Mouse (Mus musculus): ENCODE data around the gene Rtn2.

Gene Rtn2

DNA sequence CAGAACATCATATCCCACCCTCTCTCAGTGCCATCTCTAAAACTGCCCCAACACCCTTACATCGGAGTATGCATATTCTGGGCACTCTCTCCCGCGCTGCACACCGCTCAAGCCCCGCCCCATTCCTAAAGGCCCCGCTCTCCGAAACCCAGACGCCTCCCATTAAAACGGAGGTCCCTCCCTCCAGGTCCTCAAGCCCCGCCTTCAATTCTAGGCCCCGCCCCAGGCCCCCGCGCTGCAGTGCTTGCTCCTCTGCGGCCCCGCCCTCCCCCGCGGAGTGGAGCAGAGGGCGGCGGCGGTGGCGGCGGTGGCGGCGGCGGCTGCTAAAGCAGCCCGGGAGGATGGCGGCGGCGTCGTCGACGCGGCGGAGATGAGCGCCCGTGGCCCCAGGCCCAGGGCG, at the start of gene Rtn2:
Gene Rtn2, plus strand, starts transcription at position 240 of the 400 bp plus-strand sequence.
- no peak for DNase-seq (ENCODE audit: low spot score in 2 of 2)

DNA sequence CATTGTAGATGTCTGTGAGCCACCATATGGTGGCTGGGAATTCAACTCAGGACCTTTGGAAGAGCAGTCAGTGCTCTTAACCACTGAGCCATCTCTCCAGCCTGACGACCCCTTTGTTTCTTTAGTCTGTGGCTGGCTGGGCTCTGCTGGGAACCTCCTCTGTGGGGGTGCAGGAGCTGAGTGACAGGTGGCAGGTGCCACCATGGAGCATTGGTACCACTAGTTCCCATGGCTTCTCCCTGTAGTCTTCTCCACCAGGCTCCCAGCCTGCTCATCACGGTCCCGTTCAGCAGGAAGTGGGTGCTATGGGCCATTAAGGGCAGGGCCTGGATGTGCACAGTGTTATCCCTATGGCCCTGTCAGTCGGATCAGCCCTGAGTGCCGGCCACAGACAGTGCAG, 47.8 kb upstream of the Rtn2 start:
- DNase-seq (ENCODE audit: low spot score in 2 of 2), result no peak

DNA sequence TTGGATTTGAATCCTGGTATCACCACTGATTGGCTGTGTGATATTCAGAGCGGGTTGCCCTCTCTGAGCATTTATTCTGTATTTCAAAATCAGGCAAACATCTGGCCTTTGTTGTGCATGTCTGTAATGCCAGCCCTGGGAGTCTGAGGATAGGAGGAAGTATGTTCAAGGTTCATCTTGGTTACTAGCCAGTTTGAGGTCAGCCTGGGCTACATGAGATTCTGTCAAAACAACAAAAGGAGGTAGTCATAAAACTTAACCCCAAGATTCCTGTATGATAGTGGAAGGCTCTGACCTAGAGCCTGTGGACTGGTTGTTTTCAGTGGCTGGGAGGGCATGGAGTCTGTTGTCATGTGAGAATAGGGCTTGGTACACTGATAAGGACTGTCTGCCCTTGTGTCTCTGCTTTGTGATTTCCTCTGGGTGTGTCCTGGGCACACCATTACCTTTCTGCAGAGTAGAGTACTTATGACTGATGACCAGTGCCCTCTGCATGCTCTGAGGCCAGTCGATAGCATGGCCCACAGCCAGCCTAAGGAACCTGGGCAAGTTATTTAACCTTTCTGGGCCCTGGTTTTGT, 47.2 kb upstream of the Rtn2 start:
- DNase-seq (ENCODE audit: low spot score in 2 of 2), result no peak

DNA sequence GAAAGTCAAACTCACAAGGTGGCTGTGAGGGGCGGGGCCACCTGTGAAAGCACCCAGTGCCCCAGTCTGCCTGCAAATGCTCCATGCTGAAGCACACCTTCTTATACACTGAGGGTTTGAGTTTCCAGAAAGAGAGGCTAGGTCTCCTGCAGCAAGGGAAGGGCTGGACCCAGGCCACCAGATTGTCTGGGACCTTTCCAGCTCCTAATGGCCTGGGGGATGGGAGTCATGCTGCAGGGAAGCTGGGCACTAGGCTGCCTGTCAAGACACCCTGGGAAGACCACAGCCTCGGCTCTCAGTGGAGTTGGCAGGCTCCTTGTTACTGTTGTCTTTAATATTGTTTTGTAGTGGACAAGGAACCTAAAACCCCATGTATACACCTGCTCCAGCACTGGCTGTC, 46.0 kb upstream of the Rtn2 start:
- DNase-seq (ENCODE audit: low spot score in 2 of 2), result no peak

DNA sequence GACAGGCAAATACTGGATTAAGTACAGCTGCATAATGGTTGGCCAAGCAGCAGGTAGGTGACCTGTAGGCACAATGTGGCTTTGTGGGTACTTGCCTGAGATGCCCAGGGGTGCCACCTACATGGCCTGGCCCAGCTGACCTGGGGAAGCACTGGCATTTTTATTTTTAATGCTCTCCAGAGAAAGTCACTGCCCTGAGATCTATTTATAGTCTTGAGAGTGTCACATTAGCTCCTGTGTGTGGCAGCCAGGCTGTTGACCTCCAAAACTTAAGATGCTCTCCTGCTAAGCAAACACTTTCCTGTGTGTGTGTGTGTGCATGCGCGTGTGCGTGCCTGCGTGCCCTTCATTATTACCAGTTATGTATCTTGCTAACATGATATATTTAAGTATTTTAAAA, 44.1 kb upstream of the Rtn2 start:
- DNase-seq (ENCODE audit: low spot score in 2 of 2), result no peak

DNA sequence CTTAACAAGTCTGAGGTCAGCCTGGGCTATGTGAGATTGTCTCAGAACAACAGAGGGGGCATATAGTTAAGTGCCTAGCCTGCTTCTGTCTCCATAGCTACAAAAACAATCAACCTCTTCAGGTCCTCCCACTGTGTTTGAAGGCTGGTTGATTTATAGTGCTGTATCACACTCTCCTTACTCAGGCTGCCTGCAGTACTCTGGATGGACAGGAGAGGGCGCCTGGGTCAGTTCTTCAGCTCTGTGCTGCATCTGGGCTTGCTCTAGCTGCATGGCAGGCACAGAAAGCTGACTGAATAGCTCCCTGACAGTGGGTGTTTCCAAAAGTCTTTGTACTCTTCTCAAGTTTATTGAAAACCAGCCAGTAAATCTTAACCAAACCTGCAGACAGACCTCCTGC, 43.0 kb upstream of the Rtn2 start:
- DNase-seq (ENCODE audit: low spot score in 2 of 2), result peak; percentile 81 to 84

GRCm38 (mm10) chr7:19239986-19240385, 42.4 kb upstream of the Rtn2 start:
- no peak for DNase-seq (ENCODE audit: low spot score in 2 of 2)

DNA sequence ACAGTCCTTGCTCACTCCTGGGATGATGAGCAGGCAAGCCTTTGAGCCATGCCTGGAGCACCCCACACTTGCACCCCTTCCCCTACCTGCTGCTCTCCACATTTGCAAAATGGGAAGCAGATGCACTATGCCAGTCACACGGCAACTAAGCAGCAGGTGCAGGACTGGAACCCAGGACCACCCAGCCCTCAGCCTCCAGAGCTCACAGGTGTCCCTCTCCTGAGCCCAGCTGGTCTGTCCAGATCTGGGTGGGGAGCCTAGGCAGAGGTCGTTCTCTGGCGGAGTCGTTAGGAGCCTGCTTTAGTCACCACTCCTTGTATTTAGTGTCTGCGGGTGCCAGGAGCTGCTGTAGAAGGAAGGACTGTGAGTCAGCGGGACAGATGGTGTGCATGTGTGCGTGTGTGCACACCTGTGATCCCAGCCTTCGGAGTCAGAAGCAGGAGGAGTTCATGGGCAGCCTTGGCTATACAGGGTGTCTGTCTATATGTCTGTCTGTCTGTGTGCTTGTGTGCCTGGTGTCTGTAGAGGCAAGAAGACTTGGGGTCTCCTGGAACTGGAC, 41.4 kb upstream of the Rtn2 start:
- DNase-seq (ENCODE audit: low spot score in 2 of 2), result no peak

DNA sequence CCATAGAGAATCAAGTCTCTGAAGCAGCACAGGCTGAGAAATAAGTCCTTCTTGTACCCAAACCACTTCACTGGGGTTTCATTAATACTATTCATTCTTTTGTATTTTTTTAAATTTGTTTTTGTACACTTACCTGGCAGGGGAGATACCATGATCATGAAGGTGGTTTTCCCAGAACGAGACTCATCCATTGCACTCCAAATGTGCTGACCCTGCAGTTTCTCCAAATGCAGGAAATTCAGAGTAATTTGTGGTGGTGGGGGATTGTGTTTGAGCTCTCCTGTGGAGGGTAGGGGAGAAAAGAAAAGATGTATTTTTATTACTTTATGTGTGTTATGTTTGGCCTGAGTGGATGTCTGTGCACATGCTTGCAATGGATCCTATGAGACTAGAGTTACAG, 40.4 kb upstream of the Rtn2 start:
- no peak for DNase-seq (ENCODE audit: low spot score in 2 of 2)

DNA sequence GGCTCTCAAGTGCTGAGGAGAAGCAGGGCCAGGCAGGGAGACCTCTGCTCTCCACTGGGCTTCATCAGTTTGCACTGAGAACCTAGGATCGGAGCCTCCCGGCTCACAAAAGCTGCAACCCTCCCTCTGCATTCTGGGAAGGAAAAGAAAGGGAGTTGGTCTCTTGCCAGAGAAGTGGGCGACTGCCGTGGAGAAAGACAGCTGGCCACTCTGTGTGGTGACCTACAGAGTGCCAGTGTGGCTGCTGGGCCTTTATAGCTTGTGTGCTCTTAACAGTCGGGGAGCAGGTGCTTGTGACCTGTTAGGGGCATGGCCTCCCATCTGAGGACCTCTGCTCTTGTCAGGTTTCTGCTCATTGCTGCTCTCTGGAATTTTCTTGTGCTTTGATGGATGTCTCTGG, 38.6 kb upstream of the Rtn2 start:
- no peak for DNase-seq (ENCODE audit: low spot score in 2 of 2)

DNA sequence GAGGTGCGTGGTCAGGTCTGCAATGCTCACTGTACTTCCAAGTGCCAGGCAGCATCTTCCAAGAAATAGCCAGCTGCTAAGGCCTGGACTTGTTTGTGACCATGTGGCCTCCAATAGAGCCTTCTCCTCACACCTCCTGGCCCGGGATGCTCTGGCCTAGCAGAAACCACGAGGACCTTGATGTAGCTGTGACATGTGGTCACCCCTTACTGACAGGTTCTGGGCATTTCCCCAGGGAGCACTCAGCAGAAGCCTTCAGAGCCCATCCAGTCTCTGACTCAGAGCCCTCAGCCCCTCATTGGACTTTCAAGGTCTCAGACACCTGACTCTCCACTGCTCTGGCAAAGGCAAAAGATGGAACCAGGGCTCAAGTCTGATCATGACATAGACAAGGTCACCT, 37.3 kb upstream of the Rtn2 start:
- DNase-seq (ENCODE audit: low spot score in 2 of 2), result no peak

GRCm38 (mm10) chr7:19246855-19247254, 35.6 kb upstream of the Rtn2 start:
- DNase-seq (ENCODE audit: low spot score in 2 of 2), result no peak

DNA sequence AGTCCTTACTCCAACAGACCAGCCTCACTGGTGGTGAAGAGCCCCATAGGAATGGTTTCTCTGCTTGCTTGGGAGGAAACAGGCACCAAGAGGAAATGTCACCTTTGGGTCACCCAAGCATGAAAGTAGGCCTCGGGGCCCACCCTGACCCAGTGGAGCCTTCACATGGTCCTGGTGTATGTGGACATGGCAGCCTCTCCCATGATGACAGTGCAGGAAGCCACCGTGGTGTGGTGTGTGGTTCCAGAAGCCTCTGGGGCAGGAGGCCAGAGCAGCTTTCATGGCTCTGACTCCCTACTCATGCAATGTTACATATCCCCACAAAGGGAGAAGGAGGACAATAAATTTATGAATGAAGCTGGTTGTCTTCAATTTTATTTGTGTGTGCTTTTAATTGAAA, 34.9 kb upstream of the Rtn2 start:
- DNase-seq (ENCODE audit: low spot score in 2 of 2), result no peak

- no peak for DNase-seq (ENCODE audit: low spot score in 2 of 2)
Observed at GRCm38 (mm10) chr7:19252078-19252477, 30.3 kb upstream of the Rtn2 start.

GRCm38 (mm10) chr7:19253437-19253836, 29.0 kb upstream of the Rtn2 start:
- no peak for DNase-seq (ENCODE audit: low spot score in 2 of 2)

GRCm38 (mm10) chr7:19255395-19255794, 27.0 kb upstream of the Rtn2 start:
- no peak for DNase-seq (ENCODE audit: low spot score in 2 of 2)

DNA sequence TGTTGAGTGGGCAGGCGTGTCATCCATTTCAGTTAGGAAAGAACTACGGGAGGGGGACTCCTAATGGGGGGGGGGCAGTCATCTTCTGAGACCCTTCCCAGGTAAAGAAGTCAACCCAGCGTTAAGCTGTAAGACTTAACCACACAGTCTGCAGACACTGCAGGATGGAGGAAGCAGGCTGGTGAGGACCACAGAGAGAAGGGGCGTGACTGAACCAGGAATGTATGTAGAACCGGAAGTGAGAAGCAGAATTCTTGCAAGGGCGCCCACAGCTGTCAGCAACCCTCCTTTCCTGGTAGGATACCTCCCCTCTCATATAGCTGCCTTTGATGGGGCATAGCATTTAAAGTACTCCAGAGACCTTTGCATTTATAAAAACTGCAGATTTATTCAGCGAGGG, 25.9 kb upstream of the Rtn2 start:
- no peak for DNase-seq (ENCODE audit: low spot score in 2 of 2)

DNA sequence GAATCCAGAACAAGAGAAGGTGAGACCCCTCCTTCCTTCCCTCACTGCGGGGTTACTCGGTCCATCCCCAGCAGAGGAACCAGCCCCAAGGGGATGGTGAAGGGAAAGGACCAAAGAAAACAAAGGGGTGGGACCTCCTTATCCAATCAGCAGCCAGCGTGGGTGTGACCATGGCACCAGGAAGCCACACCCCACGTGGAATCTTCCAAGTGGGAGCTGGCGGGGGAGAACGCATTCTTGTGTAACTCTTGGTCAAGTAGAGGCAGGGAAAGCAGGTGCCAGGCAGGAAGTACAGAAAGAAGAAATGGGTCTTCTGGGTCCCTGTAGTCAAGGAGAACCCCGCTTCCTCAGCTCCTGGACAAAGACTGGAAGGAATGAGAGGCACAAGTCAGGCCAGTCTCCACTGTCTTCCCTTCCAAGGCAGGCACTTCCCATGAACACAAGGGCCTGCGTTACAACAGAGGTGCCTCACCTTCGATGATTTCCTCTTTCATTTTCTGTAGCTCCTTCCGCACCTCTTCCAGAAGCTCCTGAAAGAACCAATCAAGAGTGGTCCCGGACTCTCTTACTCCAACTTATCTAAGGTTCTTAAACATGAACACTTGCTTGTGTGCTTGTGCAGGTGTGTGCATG, 24.9 kb upstream of the Rtn2 start:
- DNase-seq (ENCODE audit: low spot score in 2 of 2), result no peak

GRCm38 (mm10) chr7:19258336-19258735, 24.1 kb upstream of the Rtn2 start:
- DNase-seq (ENCODE audit: low spot score in 2 of 2), result no peak

DNA sequence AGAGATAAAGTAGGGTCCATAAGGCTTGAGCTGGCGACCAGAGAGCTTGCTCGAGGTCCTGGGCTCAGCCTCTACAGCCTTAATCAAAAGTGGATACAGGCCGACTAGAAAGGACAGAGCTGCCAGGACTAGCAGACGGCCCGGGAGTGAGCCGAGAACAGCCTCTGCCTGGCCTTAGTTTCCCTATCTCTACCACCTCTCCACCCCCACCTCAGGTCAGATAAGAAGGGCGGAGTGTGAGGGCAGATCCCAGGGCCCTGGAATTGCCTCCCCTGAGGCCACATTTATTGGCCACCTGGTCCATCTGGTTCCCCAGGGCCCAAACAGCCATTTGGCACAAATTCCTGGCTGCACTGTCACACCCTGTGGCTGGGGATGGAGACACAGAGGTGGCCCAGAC, 17.3 kb upstream of the Rtn2 start:
- no peak for DNase-seq (ENCODE audit: low spot score in 2 of 2)

GRCm38 (mm10) chr7:19265928-19266822, 16.2 kb upstream of the Rtn2 start:
- no peak for DNase-seq (ENCODE audit: low spot score in 2 of 2)

GRCm38 (mm10) chr7:19267051-19267450, 15.4 kb upstream of the Rtn2 start:
- DNase-seq (ENCODE audit: low spot score in 2 of 2), result no peak

Measured in urinary bladder, adult 18-20 months (tissue).